Mouse (Mus musculus): ENCODE measurements at regions not wholly inside any gene's neighbourhood (a gene's known extent, or its start where the extent isn't known, plus 50 kb on each side); places are given as distances from the start of the nearest gene placed in this dataset.

GRCm38 (mm10) chr14:113651296-113651695 lies 336.9 kb downstream of the Tpm3-rs7 start (continued):
- TF ChIP-seq USF2 (IDR thresholded peaks at IDR 0.05; ENCODE audit: borderline replicate concordance in 1 of 2, insufficient read depth in 1 of 2, low read depth in 1 of 2, low read length in 2 of 2) (no peak), MAX (IDR thresholded peaks at IDR 0.05; ENCODE audit: low read length) (no peak), GATA1 (IDR thresholded peaks at IDR 0.05; ENCODE audit: low read depth, low read length) (no peak), ZMIZ1 (IDR thresholded peaks at IDR 0.05; ENCODE audit: low read depth, low read length) (no peak), NELFE (IDR thresholded peaks at IDR 0.05; ENCODE audit: low read depth, low read length) (no peak), SIN3A (IDR thresholded peaks at IDR 0.05; ENCODE audit: low read length) (no peak), MAZ (IDR thresholded peaks at IDR 0.05; ENCODE audit: low read depth, low read length) (no peak), TCF12 (IDR thresholded peaks at IDR 0.05; ENCODE audit: low read depth, low read length) (no peak)

- Histone ChIP-seq H3K9me3 (replicated peaks; ENCODE audit: insufficient read depth, low read length) (no peaks in the 10 kb centered on the region), H3K79me2 (ENCODE audit: control insufficient read depth, insufficient read depth, low read length, poor library complexity) (no peaks in the 10 kb centered on the region), H3K9ac (ENCODE audit: control insufficient read depth, low read depth, low read length, poor library complexity, severe bottlenecking) (no peak overlapping the region), H3K4me3 (ENCODE audit: control insufficient read depth in 1 of 2, insufficient read depth in 1 of 2, low read depth in 2 of 2, low read length in 2 of 2) (no peak overlapping the region), H3K36me3 (ENCODE audit: control insufficient read depth in 1 of 2, insufficient read depth in 2 of 2, low read length in 2 of 2) (no peaks in the 10 kb centered on the region), H3K27ac (ENCODE audit: control insufficient read depth, low read depth, low read length) (no peak overlapping the region), H3K27me3 (ENCODE audit: control insufficient read depth in 1 of 2, insufficient read depth in 2 of 2, low read length in 2 of 2) (no peaks in the 10 kb centered on the region), H3K4me1 (ENCODE audit: control insufficient read depth in 1 of 2, insufficient read depth in 2 of 2, low read length in 2 of 2) (peaks cover 0 to under 1% of the 10 kb centered on the region in 2 experiments; a peak in 1 of 4 replicates)
- no peak for TF ChIP-seq POLR2AphosphoS2 (IDR thresholded peaks at IDR 0.05; ENCODE audit: low read length)
- TF ChIP-seq CTCF (IDR thresholded peaks at IDR 0.05 in 2 of 3, conservative IDR thresholded peaks at IDR 0.05 in 1 of 3; ENCODE audit: control insufficient read depth in 1 of 3, insufficient read depth in 1 of 3, low read depth in 2 of 3, low read length in 3 of 3, poor library complexity in 1 of 3, severe bottlenecking in 1 of 3) = no peak
- no peak for TF ChIP-seq CHD1 (IDR thresholded peaks at IDR 0.05; ENCODE audit: low read depth, low read length)
- no peak for TF ChIP-seq BHLHE40 (IDR thresholded peaks at IDR 0.05; ENCODE audit: borderline replicate concordance, low read depth, low read length)
- no peak for TF ChIP-seq MAFK (IDR thresholded peaks at IDR 0.05; ENCODE audit: borderline replicate concordance, low read depth, low read length)
- TF ChIP-seq ETS1 (IDR thresholded peaks at IDR 0.05; ENCODE audit: low read depth, low read length) = no peak
- no peak for TF ChIP-seq TCF12 (IDR thresholded peaks at IDR 0.05; ENCODE audit: low read depth, low read length)
- no peak for DNase-seq (ENCODE audit: low read depth, low spot score)
These were observed 342.5 kb downstream of the Tpm3-rs7 start for GRCm38 (mm10) chr14:113656864-113657263.

GRCm38 (mm10) chr14:113668660-113669059 lies 354.3 kb downstream of the Tpm3-rs7 start:
- Histone ChIP-seq H3K79me2 (ENCODE audit: control insufficient read depth, insufficient read depth, low read length, poor library complexity) (no peaks in the 10 kb centered on the region), H3K27me3 (ENCODE audit: control insufficient read depth in 1 of 2, insufficient read depth in 2 of 2, low read length in 2 of 2) (no peaks in the 10 kb centered on the region), H3K27ac (ENCODE audit: control insufficient read depth, low read depth, low read length) (no peak overlapping the region), H3K9me3 (replicated peaks; ENCODE audit: insufficient read depth, low read length) (no peaks in the 10 kb centered on the region), H3K9ac (ENCODE audit: control insufficient read depth, low read depth, low read length, poor library complexity, severe bottlenecking) (no peak overlapping the region), H3K4me3 (ENCODE audit: control insufficient read depth in 1 of 2, insufficient read depth in 1 of 2, low read depth in 2 of 2, low read length in 2 of 2) (no peak overlapping the region), H3K4me1 (ENCODE audit: control insufficient read depth in 1 of 2, insufficient read depth in 2 of 2, low read length in 2 of 2) (no peaks in the 10 kb centered on the region), H3K36me3 (ENCODE audit: control insufficient read depth in 1 of 2, insufficient read depth in 2 of 2, low read length in 2 of 2) (no peaks in the 10 kb centered on the region)
- TF ChIP-seq ZKSCAN1 (IDR thresholded peaks at IDR 0.05; ENCODE audit: low read depth, low read length) = no peak
- TF ChIP-seq RAD21 (IDR thresholded peaks at IDR 0.05; ENCODE audit: low read depth, low read length) = no peak
- no peak for TF ChIP-seq POLR2AphosphoS2 (IDR thresholded peaks at IDR 0.05; ENCODE audit: low read length)
- no peak for TF ChIP-seq ZMIZ1 (IDR thresholded peaks at IDR 0.05; ENCODE audit: low read depth, low read length)
- TF ChIP-seq UBTF (IDR thresholded peaks at IDR 0.05; ENCODE audit: borderline replicate concordance, insufficient read depth, low read depth, low read length) = no peak
- TF ChIP-seq MYB (IDR thresholded peaks at IDR 0.05; ENCODE audit: low read depth, low read length) = no peak
- DNase-seq (ENCODE audit: low read depth, low spot score) = no peak
